Mouse (Mus musculus): ENCODE data around the gene Fto.

GRCm38 (mm10) chr8:91424491-91425074 lies 111.3 kb downstream of the Fto start:
- no peak for TF ChIP-seq CHD2 (IDR thresholded peaks at IDR 0.05; ENCODE audit: low read depth, low read length)
- TF ChIP-seq ZC3H11A (IDR thresholded peaks at IDR 0.05; ENCODE audit: borderline replicate concordance, low read depth, low read length) = no peak
- TF ChIP-seq ZNF384 (IDR thresholded peaks at IDR 0.05; ENCODE audit: low read depth, low read length) = no peak
- no peak for TF ChIP-seq HCFC1 (IDR thresholded peaks at IDR 0.05; ENCODE audit: borderline replicate concordance, insufficient read depth, low read length)
